Mouse (Mus musculus) heart, postnatal 10 days (tissue): ENCODE data around the gene Mlh3. TPM values are rescaled to one million over a fixed set of nuclear protein-coding genes. Genes with fewer than 3 reads are reported as not detected.

ENCODE experiments used
- DNase-seq, 2 experiments: peaks; one replicate each; pipeline ENCODE4 v3.0.0; 2021
- intact Hi-C: fragments of 180-260 bp; cut with DNase I; formaldehyde crosslinking; loops from one replicate; pipeline ENCODE4 v1.15.1; 2025
- total RNA-seq, 2 experiments: library from RNA; stranded (reverse); gene quantifications; 2 replicates each; pipeline ENCODE4 v1.2.3; 2021

Gene Mlh3
- total RNA-seq, 2 experiments from 2014 or later: 7.1 to 8.2 TPM

GRCm38 (mm10) chr12:85233376-85234358 is 36.7 kb downstream of the Mlh3 start:
- DNase-seq: no peak
- intact Hi-C loops: no loop called here

- peak; percentile 17 to 27 for DNase-seq
- intact Hi-C loops: loop anchor here (5.0 kb wide), 1 partner anchor 44 kb away; the partner anchor contains the start of gene Mlh3
Measured at GRCm38 (mm10) chr12:85227876-85228599, 42.4 kb downstream of the Mlh3 start.

- DNase-seq: no peak
- intact Hi-C loops: loop anchor here (5.0 kb wide), 1 partner anchor 45 kb away; the partner anchor contains the start of gene Mlh3
Measured at GRCm38 (mm10) chr12:85227227-85227626, 43.2 kb downstream of the Mlh3 start.

- DNase-seq: peak in 1 of 2 experiments; percentile 28
- intact Hi-C loops: no loop called here
Measured at GRCm38 (mm10) chr12:85219905-85220290, 50.5 kb downstream of the Mlh3 start.

- DNase-seq: peak; percentile 100
- intact Hi-C loops: no loop called here
Measured at GRCm38 (mm10) chr12:85219236-85219904, 51.0 kb downstream of the Mlh3 start, which contains the start of gene Eif2b2. Gene Eif2b2, plus strand, starts transcription at chr12:85219481.

GRCm38 (mm10) chr12:85217733-85218310 is 52.6 kb downstream of the Mlh3 start:
- no peak for DNase-seq
- intact Hi-C loops: no loop called here

- intact Hi-C loops: loop anchor here (2.0 kb wide), 1 partner anchor 46 kb away; no protein-coding TSS in a partner anchor
- no peak for DNase-seq
Measured at GRCm38 (mm10) chr12:85215031-85215430, 55.4 kb downstream of the Mlh3 start.

GRCm38 (mm10) chr12:85208687-85209199 is 61.7 kb downstream of the Mlh3 start:
- intact Hi-C loops: no loop called here
- DNase-seq: no peak

- DNase-seq: no peak
- intact Hi-C loops: no loop called here
Measured at GRCm38 (mm10) chr12:85205425-85205824, 65.0 kb downstream of the Mlh3 start.

- intact Hi-C loops: no loop called here
- no peak for DNase-seq
Measured at GRCm38 (mm10) chr12:85204105-85204504, 66.3 kb downstream of the Mlh3 start.

GRCm38 (mm10) chr12:85203699-85204098 is 66.7 kb downstream of the Mlh3 start:
- no peak for DNase-seq
- intact Hi-C loops: no loop called here

GRCm38 (mm10) chr12:85202191-85202590 is 68.2 kb downstream of the Mlh3 start:
- DNase-seq: no peak
- intact Hi-C loops: no loop called here

GRCm38 (mm10) chr12:85201830-85202147 is 68.6 kb downstream of the Mlh3 start:
- no peak for DNase-seq
- intact Hi-C loops: no loop called here

- DNase-seq: no peak
- intact Hi-C loops: no loop called here
Measured at GRCm38 (mm10) chr12:85200929-85201829, 69.2 kb downstream of the Mlh3 start.

- intact Hi-C loops: no loop called here
Measured at GRCm38 (mm10) chr12:85199954-85200353, 70.4 kb downstream of the Mlh3 start.

GRCm38 (mm10) chr12:85197936-85198335 is 72.5 kb downstream of the Mlh3 start:
- intact Hi-C loops: no loop called here
- DNase-seq: no peak

More at GRCm38 (mm10) chr12:85199954-85200353, 70.4 kb downstream of the Mlh3 start:
- no peak for DNase-seq

GRCm38 (mm10) chr12:85197371-85197770 is 73.0 kb downstream of the Mlh3 start:
- intact Hi-C loops: no loop called here
- no peak for DNase-seq

- no peak for DNase-seq
- intact Hi-C loops: no loop called here
Measured at GRCm38 (mm10) chr12:85196191-85196590, 74.2 kb downstream of the Mlh3 start.

- intact Hi-C loops: no loop called here
- no peak for DNase-seq
Measured at GRCm38 (mm10) chr12:85195086-85195485, 75.3 kb downstream of the Mlh3 start.
